Mouse (Mus musculus) kidney, postnatal 36 days (tissue): ENCODE measurements around the gene Tnfsf8.

Experiments used
- DNase-seq, 2 experiments: peaks; one replicate each; pipeline ENCODE4 v3.0.0; 2021 to 2022; ENCODE audit warnings: mixed read lengths in 2 of 2

Tnfsf8 gene

DNA sequence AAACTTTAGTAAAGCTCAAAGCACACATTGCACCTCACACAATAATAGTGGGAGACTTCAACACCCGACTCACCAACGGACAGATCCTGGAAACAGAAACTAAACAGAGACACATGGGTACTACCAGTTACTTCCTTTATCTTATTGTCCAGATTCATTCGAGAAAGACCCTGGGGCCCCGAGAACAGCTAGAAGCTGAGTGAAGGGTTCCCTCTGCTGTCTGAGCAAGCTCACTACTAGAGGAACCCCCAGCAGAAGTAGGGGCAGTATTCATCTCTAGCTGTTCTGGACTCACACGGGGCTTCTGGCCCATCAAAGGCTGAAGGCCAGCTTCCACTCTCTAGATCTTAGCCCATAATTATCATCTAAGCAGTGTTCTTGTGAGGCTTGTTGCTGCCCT is 20.7 kb downstream of the Tnfsf8 start:
- DNase-seq, result peak in 1 of 2 experiments; percentile 34

DNA sequence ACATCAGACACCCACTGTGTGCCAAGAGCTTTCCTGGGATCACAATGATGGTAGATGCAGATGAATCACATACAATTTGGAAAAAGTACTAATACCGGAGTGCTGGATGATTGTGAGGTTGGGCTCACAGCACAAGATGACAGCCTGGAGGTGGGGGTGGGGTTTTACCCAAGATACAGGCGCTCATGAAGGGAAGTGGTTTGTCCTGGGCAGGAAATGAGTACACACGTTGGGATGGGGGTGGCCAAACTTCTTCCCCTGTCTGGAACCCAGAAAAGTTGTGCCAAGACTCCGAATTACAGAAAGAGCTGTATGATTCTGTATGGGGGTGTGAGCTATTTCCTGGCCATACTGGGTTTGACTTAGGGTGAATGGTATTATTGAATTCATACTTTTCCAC is 38.0 kb downstream of the Tnfsf8 start:
- DNase-seq, result no peak

DNA sequence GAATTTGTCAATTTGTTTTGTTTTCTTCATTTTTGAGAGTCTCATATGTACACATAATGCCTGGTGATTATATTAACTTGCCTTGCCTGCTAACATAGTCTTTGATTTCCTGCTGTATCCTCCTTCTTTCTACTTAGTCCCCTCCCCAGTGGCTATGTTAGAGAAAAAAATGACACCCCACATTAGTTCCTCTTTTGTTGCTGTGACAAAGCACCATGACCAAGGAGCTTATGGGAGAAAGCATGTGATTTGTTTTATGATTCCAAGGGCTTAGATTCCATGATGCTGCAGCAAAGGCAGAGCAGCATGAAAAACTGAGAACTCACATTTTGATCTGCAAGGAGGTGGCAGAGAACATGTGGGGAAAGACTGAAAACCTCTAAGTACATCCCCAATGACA is 43.6 kb downstream of the Tnfsf8 start:
- DNase-seq, result no peak

DNA sequence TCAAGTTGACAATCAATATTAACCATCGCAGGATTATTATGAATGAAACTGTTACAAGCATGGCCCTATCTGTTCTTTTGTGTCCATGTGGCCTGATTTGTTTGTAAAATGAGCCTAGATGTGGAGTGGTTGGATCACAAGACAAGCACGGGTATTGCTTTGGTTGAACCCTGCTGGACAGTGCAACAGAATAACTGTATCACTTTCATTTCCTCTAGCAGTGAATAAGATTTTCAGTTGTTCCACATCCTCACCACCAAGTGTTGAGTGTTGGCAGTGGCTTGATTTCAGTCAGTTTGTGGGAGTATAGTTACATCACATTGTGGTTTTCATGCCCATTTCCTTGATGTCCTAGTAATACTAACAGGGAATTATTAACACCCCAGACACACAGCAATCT is 45.5 kb downstream of the Tnfsf8 start:
- DNase-seq, result no peak

DNA sequence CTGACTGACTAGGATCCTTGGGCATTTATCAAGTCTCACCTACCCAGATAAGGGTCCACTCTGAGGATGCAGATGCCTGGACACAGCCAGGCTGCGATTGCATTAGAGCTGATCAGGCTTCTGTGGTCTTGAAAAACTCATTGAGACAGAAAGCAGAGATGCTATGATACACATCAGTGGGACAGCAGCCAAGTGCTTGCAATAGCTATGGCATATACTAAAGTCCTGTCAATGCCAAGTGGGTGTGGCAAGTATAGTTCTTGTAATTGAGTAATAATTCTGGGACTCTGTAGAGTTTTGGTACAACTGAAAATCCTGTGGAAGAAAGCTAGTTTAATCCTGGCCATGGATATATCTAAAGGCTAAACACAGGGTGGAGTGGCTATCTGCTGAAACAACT is 63.1 kb downstream of the Tnfsf8 start:
- no peak for DNase-seq

DNA sequence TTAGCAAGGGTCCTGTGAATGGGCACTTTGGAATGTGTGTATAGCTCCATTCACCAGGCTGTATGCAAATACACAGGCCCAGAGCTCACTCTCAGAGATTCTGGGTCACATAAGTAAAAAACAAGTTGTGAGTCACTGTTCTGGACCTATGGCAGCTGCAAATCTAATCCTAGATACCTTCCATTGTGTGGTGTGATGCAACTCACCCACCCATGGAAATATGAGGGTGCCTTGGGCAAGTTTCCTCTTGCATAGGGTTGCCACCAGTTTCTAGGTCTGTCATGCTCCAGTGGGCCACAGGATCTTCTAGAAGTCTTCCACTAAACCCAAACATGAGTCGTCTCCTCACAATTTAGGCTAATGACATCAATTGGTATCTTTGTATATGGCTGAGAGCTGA is 64.6 kb downstream of the Tnfsf8 start:
- DNase-seq, result no peak

DNA sequence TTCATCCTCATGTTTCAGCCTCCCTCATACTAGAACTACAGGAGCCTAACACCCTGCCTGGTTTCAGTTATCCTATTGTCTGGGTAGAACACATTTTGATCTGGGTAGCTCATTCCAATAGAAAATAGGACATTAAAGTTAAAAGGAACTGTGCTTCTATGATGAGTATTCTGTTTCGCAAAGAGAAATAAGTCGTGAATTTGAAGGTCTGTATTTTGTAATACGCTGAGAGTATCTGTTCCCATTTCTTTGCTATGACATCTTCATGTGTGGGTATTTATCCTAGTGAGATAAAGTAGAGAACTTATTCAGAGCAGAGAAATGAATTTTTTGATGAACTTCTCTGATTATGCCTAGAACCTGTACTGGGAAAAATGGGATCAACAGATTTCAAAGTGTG is 68.8 kb downstream of the Tnfsf8 start:
- DNase-seq, result no peak

DNA sequence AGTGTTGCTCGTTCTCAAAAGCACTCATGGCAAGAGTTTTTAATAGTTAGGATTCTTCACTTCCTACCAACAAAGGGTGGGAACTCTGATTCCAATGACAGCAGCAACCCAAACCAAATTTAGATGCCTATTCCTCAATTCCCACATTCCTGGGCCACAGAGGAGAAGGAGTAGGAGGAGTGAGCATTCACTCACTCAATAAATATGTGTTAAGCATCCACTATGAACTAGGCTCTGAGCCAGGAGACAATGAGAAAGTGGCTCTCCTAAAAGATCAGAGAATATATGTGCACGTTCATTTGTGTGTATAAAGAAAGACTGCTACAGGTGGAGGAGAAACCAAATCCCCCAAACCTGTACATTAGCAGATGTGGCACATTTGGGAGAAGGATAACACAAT is 75.7 kb downstream of the Tnfsf8 start:
- no peak for DNase-seq

DNA sequence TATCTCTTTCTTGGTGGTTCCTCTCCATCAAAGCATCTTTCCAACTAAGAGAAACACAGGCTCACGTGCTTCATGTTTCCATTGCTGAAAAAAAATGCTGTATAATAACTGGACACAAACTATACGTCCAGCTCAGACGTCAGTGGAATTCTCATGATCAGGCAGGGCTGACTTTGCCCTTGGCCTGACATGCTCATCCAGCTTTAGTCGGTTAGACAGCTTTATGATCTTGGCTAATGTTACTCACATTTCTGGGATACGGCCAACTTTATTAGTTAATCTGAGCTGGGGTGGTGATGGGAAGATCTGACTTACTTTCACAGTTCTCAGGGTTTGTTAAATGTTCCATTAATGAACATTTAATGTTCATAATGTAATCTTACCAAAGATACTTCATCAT is 77.3 kb downstream of the Tnfsf8 start:
- DNase-seq, result no peak

DNA sequence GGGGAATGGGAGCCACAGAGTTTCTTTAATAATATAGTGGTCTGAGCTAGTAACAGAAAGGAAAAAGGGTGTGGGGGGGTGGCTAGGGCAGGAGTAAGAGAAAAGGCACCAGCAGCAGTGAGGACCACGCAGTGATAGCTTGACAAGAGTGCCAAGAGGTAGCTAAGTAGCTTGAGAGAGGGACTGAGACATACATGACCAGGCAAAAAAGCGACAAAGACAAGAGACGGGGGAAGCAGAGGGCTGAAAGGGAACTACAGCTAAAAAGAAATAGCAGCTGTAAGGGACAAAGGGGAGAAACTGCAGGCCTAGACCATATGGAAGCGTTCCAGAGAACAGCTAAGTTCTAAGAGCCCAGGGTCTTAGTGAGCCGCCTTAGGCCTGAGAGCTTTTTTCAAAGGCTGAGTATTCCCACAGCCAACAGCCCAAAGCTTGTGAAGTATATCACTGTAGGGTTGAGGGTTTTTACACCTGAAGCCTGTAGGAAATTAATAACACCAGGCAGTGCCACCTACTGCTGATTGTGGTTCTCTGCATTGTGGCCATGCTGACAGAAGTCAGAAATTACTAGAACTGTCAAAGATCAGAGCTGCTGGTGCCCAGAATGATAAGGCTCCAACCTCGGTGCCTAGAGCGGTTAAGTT is 78.1 kb downstream of the Tnfsf8 start:
- DNase-seq, result peak; percentile 8 to 20
